Mouse (Mus musculus) embryonic facial prominence, embryonic 11.5 days (tissue): ENCODE data around the gene Gm3045. TPM values are rescaled to one million over a fixed set of nuclear protein-coding genes. Genes with fewer than 3 reads are reported as not detected.
A peak's percentile ranks its signal among the peaks of the same experiment; 100 is the strongest.

Source experiments
- ATAC-seq: fragments of 200-750 bp; cut with Nextera tagmentation; replicated peaks from 2 replicates; pipeline ENCODE4 v1.8.0; 2017; ENCODE audit warnings: low read depth; ENCODE audit not compliant: insufficient number of reproducible peaks, low FRiP score, low TSS enrichment
- DNase-seq: peaks from one replicate; pipeline ENCODE4 v3.0.0-alpha.2; 2015; ENCODE audit warnings: low spot score
- H3K27ac ChIP-seq: fragments of 300-500 bp; sonication (generic); replicated peaks from 2 replicates; pipeline ENCODE4 v1.5.1; 2014; ENCODE audit warnings: mild to moderate bottlenecking, low read depth, low read length, control low read depth
- H3K27me3 ChIP-seq: fragments of 300-500 bp; sonication (generic); 2 replicates; pipeline ENCODE4 v1.6.1; 2014; ENCODE audit warnings: mild to moderate bottlenecking, low read length, moderate library complexity, mixed read lengths; ENCODE audit not compliant: control insufficient read depth, insufficient read depth
- H3K36me3 ChIP-seq: fragments of 300-500 bp; sonication (generic); replicated peaks from 2 replicates; pipeline ENCODE4 v1.6.1; 2014; ENCODE audit warnings: low read depth, mild to moderate bottlenecking, low read length, moderate library complexity, mixed read lengths; ENCODE audit not compliant: control insufficient read depth, insufficient read depth
- H3K4me1 ChIP-seq: fragments of 300-500 bp; sonication (generic); 2 replicates; pipeline ENCODE4 v1.6.1; 2014; ENCODE audit warnings: low read length, mixed read lengths; ENCODE audit not compliant: control insufficient read depth, insufficient read depth
- H3K4me2 ChIP-seq: fragments of 300-500 bp; sonication (generic); 2 replicates; pipeline ENCODE4 v1.6.1; 2014; ENCODE audit warnings: low read depth, mild to moderate bottlenecking, control low read depth, low read length, moderate library complexity
- H3K4me3 ChIP-seq: fragments of 300-500 bp; sonication (generic); 2 replicates; pipeline ENCODE4 v1.5.1; 2014; ENCODE audit warnings: low read depth, low read length, control low read depth
- H3K9ac ChIP-seq: fragments of 300-500 bp; sonication (generic); replicated peaks from 2 replicates; pipeline ENCODE4 v1.6.1; 2014; ENCODE audit warnings: mild to moderate bottlenecking, control low read depth, low read length
- H3K9me3 ChIP-seq: fragments of 300-500 bp; sonication (generic); replicated peaks from 2 replicates; pipeline ENCODE4 v1.6.1; 2016; ENCODE audit warnings: mild to moderate bottlenecking, low read length, inconsistent platforms, mixed read lengths; ENCODE audit not compliant: control insufficient read depth
- WGBS: fragments of 180-500 bp; shearing (Covaris S2); extraction: QIAGEN DNeasy Blood & Tissue Kit; methylation state at CpG from one replicate; pipeline ENCODE4 v1.1.7; 2014; 5-methylcytosine and 5-hydroxymethylcytosine counted together
- polyA plus RNA-seq: library from polyadenylated mRNA; unstranded; fragments of >200 nt; fragmentation: Nextera tagmentation; extraction: Ambion mirVana; gene quantifications from 2 replicates; pipeline ENCODE4 v1.2.1, GENCODE M21; 2014

Gm3045 gene
- polyA plus RNA-seq, 1 experiment from 2014 or later: not detected

DNA sequence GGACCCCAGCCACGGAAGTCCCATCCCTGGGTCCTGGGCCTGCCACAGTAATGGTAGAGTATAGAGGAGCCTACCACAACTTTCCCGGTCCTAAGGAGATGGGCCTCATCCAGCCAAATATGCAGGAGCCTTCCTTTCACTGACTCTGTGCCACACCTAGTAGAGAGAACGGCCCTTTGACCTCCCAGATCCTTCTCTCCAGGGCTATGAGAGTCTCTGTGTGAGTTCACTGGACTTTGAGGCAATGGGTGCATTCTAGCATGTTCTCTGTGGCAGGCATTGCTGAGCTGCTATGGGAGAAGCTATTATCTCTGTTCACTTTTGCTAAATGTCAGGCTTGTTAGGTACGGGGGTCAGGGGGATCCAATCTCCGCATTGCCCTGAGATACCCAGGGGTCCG is 37.4 kb downstream of the Gm3045 start:
- Histone ChIP-seq H3K36me3 (no peaks in the 10 kb centered on the region), H3K4me3 (no peak overlapping the region), H3K4me1 (no peaks in the 10 kb centered on the region), H3K27me3 (no peaks in the 10 kb centered on the region), H3K27ac (no peak overlapping the region), H3K4me2 (no peak overlapping the region), H3K9ac (no peak overlapping the region), H3K9me3 (no peaks in the 10 kb centered on the region)
- no peak for ATAC-seq
- WGBS: 86% methylated on average over 6 of the region's 6 CpGs
- DNase-seq: no peak

DNA sequence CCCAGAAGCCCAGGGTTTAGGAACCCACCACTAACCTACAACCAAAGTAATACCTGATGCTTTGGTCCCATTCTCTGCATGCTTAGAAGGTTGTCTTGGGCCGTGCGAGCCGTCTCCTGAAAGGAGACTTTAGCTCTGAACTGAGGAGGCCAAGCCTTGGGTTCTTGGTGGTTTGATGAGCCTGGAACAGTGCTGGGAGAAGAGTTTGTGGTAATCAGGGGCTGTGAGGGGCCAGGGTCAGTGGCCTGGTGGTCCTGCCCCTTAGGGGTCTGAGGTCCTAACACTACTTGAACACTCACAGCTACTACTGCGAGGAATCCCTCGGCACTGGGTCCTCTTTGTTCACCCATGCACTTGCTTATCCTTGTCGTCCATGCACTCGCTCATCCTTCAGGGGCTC is 41.4 kb downstream of the Gm3045 start:
- 90% methylated on average over 7 of the region's 7 CpGs for WGBS
- no peaks in the 10 kb centered on the region for H3K9me3 ChIP-seq
- H3K9ac ChIP-seq: no peak overlapping the region
- no peaks in the 10 kb centered on the region for H3K27me3 ChIP-seq
- DNase-seq: no peak
- no peak overlapping the region for H3K4me2 ChIP-seq
- H3K4me1 ChIP-seq: no peaks in the 10 kb centered on the region
- H3K4me3 ChIP-seq: no peak overlapping the region
- H3K36me3 ChIP-seq: no peaks in the 10 kb centered on the region
- no peak for ATAC-seq
- no peak overlapping the region for H3K27ac ChIP-seq

DNA sequence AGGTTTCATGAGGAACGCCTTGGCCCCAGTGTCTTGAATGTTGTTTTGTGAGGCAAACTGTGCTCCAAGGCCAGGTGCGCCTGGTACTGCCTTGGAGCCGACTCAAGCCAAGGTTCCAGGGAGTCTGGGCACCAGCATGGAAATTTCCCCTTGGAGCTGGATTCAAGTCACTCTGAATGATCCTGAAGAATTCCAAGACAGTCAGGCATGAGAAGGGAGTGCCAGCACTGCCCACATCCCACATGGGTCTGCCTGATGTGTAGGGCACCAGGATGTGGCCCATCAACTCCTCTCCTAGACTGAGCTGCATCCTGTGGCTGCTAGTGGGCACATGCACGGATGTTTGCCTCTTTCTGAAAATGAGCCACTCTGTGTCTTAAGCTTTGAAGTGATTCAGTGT is 42.1 kb downstream of the Gm3045 start:
- Histone ChIP-seq H3K27me3 (no peaks in the 10 kb centered on the region), H3K4me2 (no peak overlapping the region), H3K36me3 (no peaks in the 10 kb centered on the region), H3K4me3 (no peak overlapping the region), H3K4me1 (no peaks in the 10 kb centered on the region), H3K27ac (no peak overlapping the region), H3K9me3 (no peaks in the 10 kb centered on the region), H3K9ac (no peak overlapping the region)
- WGBS: 93% methylated on average over 4 of the region's 4 CpGs
- DNase-seq: no peak
- ATAC-seq: no peak

DNA sequence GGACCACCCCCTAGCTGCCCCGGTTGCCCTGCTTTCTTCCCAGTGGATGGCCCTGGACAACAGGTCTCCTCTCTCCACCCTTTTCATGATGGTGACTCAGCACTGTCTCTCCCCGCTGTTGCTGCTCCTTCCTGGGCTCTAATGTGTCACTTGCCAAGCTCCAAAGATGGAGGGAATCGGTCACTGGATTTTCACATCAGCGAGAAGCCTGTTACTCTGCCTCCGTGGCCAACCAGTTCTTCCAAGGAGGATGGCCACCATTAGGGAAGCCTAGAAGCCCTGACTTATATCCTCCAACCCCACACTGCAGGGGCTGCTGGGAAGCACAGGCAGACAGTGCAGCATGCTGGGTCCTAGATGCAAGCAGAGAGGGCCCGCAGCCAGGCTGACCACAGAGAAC is 44.8 kb downstream of the Gm3045 start:
- no peaks in the 10 kb centered on the region for H3K36me3 ChIP-seq
- WGBS: 85% methylated on average over 6 of the region's 6 CpGs
- DNase-seq (no peak), ATAC-seq (no peak)
- H3K4me3 ChIP-seq: no peak overlapping the region
- no peaks in the 10 kb centered on the region for H3K27me3 ChIP-seq
- H3K4me1 ChIP-seq: no peaks in the 10 kb centered on the region
- no peaks in the 10 kb centered on the region for H3K9me3 ChIP-seq
- H3K27ac ChIP-seq: no peak overlapping the region
- no peak overlapping the region for H3K4me2 ChIP-seq
- no peak overlapping the region for H3K9ac ChIP-seq

DNA sequence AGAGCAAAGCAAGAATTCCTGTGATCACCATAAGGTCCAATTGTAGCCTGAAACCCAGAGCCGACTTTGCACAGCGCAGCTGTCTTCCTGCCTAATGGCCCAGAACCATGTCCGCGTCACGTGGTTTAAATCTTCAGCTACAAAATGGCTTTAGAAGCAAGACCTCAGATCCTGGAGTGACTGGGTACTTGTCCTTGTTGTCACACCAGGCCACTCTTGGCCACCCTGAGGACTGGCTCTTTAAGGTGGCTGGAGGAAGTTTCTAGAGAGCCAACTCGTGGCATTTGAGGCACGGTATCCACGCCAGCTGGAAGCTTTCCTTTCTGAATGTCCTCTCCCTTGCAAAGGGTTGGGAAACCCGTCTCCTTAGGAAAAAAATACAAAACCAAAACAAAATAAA is 45.6 kb downstream of the Gm3045 start:
- ATAC-seq (no peak), DNase-seq (no peak)
- Histone ChIP-seq H3K9ac (no peak overlapping the region), H3K36me3 (no peaks in the 10 kb centered on the region), H3K9me3 (no peaks in the 10 kb centered on the region), H3K27me3 (no peaks in the 10 kb centered on the region), H3K4me1 (no peaks in the 10 kb centered on the region), H3K4me3 (no peak overlapping the region), H3K4me2 (no peak overlapping the region), H3K27ac (no peak overlapping the region)
- WGBS: 77% methylated on average over 9 of the region's 9 CpGs

DNA sequence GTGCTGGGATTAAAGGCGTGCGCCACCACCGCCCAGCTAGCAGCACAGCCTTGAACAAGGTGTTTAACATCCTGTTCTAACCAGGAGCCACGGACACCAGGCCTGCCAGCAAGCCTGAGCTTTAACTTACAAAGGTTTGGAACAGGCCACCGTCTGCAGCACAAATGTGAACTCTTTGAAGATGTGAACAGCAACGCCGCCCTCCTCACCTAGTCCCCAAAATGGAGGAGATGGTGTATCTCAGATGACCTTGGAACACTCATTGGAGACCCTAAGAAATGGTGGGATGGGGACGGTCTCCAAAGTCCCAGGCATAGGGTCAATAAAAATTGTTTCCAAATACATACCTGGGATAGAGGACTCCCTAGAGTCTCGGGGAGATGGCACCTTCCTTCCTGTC is 46.3 kb downstream of the Gm3045 start:
- DNase-seq: no peak
- WGBS: 87% methylated on average over 9 of the region's 9 CpGs
- Histone ChIP-seq H3K4me1 (no peaks in the 10 kb centered on the region), H3K4me3 (no peak overlapping the region), H3K4me2 (no peak overlapping the region), H3K27me3 (no peaks in the 10 kb centered on the region), H3K27ac (no peak overlapping the region), H3K9me3 (no peaks in the 10 kb centered on the region), H3K36me3 (no peaks in the 10 kb centered on the region), H3K9ac (no peak overlapping the region)
- ATAC-seq: no peak

DNA sequence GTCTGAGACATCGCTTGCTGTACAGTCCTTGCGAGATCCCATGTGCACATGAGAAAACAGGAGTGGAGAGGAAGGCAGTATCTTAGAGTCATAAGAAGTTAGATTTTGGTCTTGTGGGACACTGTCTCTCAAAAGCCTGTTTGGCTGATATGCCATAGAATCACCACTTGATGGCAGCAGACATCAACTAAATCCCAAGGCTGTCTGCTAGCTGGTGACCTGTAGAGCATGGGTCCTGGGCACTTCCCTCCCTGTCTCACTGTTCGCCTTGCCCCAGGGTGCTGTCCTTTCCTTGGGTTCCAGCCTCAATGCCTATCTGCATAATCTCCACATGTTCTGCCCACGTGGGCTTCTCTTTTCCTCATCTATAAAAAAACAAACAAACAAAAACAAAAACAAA is 49.0 kb downstream of the Gm3045 start:
- no peaks in the 10 kb centered on the region for H3K36me3 ChIP-seq
- H3K9ac ChIP-seq: no peak overlapping the region
- no peak overlapping the region for H3K4me2 ChIP-seq
- H3K27me3 ChIP-seq: no peaks in the 10 kb centered on the region
- WGBS: 35% methylated on average over 4 of the region's 4 CpGs
- H3K27ac ChIP-seq: no peak overlapping the region
- no peaks in the 10 kb centered on the region for H3K4me1 ChIP-seq
- DNase-seq (peak; percentile 81), ATAC-seq (no peak)
- no peak overlapping the region for H3K4me3 ChIP-seq
- H3K9me3 ChIP-seq: no peaks in the 10 kb centered on the region

DNA sequence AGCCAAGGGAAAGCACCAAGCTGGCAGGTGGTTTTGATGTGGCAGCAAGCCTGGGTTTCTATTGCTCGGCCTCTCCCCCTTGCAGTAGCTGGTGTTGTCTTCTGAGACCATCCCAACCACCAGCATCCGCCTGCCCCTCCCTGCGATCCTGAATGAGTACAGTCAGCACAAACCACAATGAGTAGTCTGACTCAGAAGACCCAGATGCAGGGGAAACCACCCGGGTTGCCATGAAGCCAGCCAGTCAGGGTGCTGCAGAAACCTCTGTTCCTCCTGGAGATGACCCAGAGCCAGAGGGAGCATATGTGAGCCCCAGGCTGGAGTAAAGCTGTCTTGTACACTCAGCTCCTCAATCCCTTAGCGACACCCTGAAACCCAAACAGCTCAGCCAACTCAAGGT is 50.4 kb downstream of the Gm3045 start:
- ATAC-seq (no peak), DNase-seq (no peak)
- no peaks in the 10 kb centered on the region for H3K4me1 ChIP-seq
- H3K36me3 ChIP-seq: no peaks in the 10 kb centered on the region
- H3K9me3 ChIP-seq: no peaks in the 10 kb centered on the region
- no peak overlapping the region for H3K27ac ChIP-seq
- 66% methylated on average over 5 of the region's 5 CpGs for WGBS
- H3K4me2 ChIP-seq: no peak overlapping the region
- no peak overlapping the region for H3K4me3 ChIP-seq
- H3K27me3 ChIP-seq: no peaks in the 10 kb centered on the region
- no peak overlapping the region for H3K9ac ChIP-seq

DNA sequence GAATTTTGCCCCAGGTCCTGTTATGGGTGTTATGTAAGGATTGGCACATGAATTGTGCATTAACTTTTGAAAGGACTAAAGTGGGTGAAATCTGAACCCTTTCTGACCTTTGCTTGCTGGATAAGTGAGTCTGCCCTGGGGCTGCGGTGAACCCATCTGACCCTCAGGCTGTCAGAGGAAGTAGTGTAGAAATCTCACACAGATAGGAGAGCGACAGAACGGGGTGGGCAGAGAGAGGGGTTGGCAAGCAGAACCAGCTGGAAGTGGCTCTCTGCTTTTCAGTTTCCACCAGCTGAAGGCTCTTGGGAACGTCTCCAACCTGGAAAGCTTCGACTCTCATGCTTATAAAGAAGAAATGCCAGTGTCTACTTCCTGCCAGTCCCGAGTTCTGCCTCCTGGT is 50.9 kb downstream of the Gm3045 start:
- no peaks in the 10 kb centered on the region for H3K9me3 ChIP-seq
- H3K4me1 ChIP-seq: no peaks in the 10 kb centered on the region
- H3K4me3 ChIP-seq: no peak overlapping the region
- WGBS: 28% methylated on average over 6 of the region's 6 CpGs
- H3K27ac ChIP-seq: no peak overlapping the region
- H3K36me3 ChIP-seq: no peaks in the 10 kb centered on the region
- DNase-seq: peak; percentile 15
- H3K9ac ChIP-seq: no peak overlapping the region
- H3K4me2 ChIP-seq: no peak overlapping the region
- H3K27me3 ChIP-seq: no peaks in the 10 kb centered on the region
- ATAC-seq: no peak
